Mouse (Mus musculus) macrophage (primary cell): ENCODE data around the gene Fgf13. TPM values are rescaled to one million over a fixed set of nuclear protein-coding genes. Genes with fewer than 3 reads are reported as not detected.

ENCODE experiments used
- H3K27ac ChIP-seq: fragments of 350-480 bp; formaldehyde crosslinking; 2 replicates; pipeline ENCODE4 v1.9.0; 2021
- H3K36me3 ChIP-seq: fragments of 350-480 bp; formaldehyde crosslinking; 2 replicates; pipeline ENCODE4 v1.9.0; 2021; ENCODE audit errors: inconsistent target
- H3K4me3 ChIP-seq: fragments of 350-480 bp; formaldehyde crosslinking; 2 replicates; pipeline ENCODE4 v1.9.0; 2021; ENCODE audit errors: inconsistent target
- H3K79me2 ChIP-seq: fragments of 350-480 bp; formaldehyde crosslinking; 2 replicates; pipeline ENCODE4 v1.9.0; 2021; ENCODE audit errors: inconsistent target
- WGBS: methylation state at CpG from one replicate; pipeline ENCODE4 v1.1.7; 2026; ENCODE audit warnings: inconsistent platforms; ENCODE audit not compliant: missing documents; 5-methylcytosine and 5-hydroxymethylcytosine counted together
- polyA plus RNA-seq: library from polyadenylated mRNA; stranded (reverse); fragments of 250-400 nt; gene quantifications from 3 replicates; pipeline ENCODE4 v1.2.4, GENCODE M21; 2018; ENCODE audit warnings: inconsistent platforms

The Fgf13 gene
- polyA plus RNA-seq, 1 experiment from 2014 or later: 0.17 TPM

GRCm38 (mm10) chrX:59251576-59251975 lies 316.3 kb downstream of the Fgf13 start:
- Histone ChIP-seq H3K36me3 (no peaks in the 10 kb centered on the region), H3K79me2 (no peaks in the 10 kb centered on the region), H3K4me3 (no peak overlapping the region), H3K27ac (no peak overlapping the region)

DNA sequence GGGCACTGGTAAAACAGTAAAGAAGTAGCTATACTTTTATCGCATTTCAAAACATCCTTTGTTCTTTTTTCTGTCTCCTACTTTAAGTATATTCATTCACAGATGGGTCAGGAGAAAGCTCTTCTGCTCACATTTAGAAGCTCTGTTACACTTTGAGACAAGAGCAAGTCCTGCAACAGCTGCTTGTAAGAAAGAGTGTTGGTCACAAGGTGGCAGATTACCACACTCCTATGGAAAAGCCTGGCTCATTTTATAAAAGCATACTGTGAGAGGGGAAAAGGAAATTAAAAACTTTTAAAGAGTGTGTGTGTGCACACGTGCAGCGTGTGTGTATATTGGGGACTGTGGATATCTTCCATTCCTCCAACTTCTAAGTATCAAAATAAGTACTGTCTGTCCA lies 324.1 kb downstream of the Fgf13 start:
- Histone ChIP-seq H3K79me2 (no peaks in the 10 kb centered on the region), H3K27ac (no peak overlapping the region)

DNA sequence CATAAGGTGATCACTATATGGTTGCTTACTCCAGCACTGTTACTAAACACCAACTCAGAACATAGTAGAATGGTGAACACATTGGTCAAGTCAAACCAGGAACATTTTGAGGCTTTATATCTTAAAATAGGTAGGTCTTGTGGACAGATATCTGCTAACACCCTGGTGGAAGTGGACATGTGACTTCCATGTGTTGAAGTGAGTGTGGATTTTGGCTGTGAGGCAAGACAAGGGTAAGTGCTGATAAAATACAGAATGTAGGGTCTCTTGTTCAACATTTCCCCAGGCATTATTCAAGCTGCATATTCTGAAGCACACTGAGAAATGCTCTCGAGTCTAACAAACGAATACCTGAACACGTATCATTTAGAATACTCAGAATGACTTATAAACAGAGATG lies 324.7 kb downstream of the Fgf13 start:
- Histone ChIP-seq H3K4me3 (no peak overlapping the region), H3K27ac (no peak overlapping the region), H3K79me2 (no peaks in the 10 kb centered on the region), H3K36me3 (no peaks in the 10 kb centered on the region)
- WGBS: 97% methylated on average over 3 of the region's 3 CpGs

More for the DNA sequence above, 324.1 kb downstream of the Fgf13 start:
- 82% methylated on average over 1 of the region's 3 CpGs for WGBS
- no peaks in the 10 kb centered on the region for H3K36me3 ChIP-seq
- H3K4me3 ChIP-seq: no peak overlapping the region

DNA sequence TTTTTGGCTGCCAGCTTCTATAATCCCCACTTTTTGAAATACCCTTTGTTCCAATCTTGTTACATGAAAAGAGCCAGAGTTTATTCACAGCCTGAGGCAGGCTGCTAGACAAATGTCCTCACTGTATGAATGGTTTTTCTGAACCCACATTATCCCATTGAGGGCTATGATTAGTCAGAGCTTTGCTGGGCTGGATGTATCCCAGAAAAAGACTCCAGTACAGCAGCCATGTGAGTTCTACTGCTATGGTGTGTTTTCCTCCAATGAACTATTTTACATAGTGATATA lies 326.5 kb downstream of the Fgf13 start:
- no peaks in the 10 kb centered on the region for H3K36me3 ChIP-seq
- H3K27ac ChIP-seq: no peak overlapping the region
- H3K4me3 ChIP-seq: no peak overlapping the region

GRCm38 (mm10) chrX:59240683-59241459 lies 327.0 kb downstream of the Fgf13 start:
- no peaks in the 10 kb centered on the region for H3K79me2 ChIP-seq
- H3K4me3 ChIP-seq: no peak overlapping the region
- WGBS: 59% methylated on average over 2 of the region's 2 CpGs
- no peak overlapping the region for H3K27ac ChIP-seq
- H3K36me3 ChIP-seq: no peaks in the 10 kb centered on the region

More for the DNA sequence above, 326.5 kb downstream of the Fgf13 start:
- H3K79me2 ChIP-seq: no peaks in the 10 kb centered on the region

GRCm38 (mm10) chrX:59220675-59221074 lies 347.2 kb downstream of the Fgf13 start:
- 73% methylated on average over 3 of the region's 3 CpGs for WGBS
- Histone ChIP-seq H3K36me3 (no peaks in the 10 kb centered on the region), H3K27ac (no peak overlapping the region), H3K79me2 (no peaks in the 10 kb centered on the region), H3K4me3 (no peak overlapping the region)

GRCm38 (mm10) chrX:59201146-59201545 lies 366.7 kb downstream of the Fgf13 start:
- no peaks in the 10 kb centered on the region for H3K36me3 ChIP-seq
- H3K27ac ChIP-seq: no peak overlapping the region
- no peaks in the 10 kb centered on the region for H3K79me2 ChIP-seq
- no peak overlapping the region for H3K4me3 ChIP-seq

DNA sequence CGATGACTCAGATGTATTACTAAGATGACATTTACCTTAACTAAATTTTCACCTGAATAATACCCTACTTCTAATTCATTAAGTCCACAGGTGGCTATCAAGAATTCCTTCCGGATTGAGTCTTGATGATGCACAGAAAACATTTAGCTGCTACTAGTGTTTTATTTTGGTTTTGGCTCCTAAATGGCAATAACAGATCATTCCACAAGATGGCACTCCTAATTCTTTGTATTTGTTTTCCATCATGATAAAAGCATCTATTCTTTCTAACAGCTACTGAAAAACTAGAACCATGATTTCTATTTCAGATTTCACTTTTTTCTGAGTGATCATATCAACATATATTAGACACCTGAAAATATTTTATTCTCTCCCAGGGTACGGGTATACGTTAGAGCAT lies 373.7 kb downstream of the Fgf13 start:
- H3K27ac ChIP-seq: no peak overlapping the region
- no peaks in the 10 kb centered on the region for H3K36me3 ChIP-seq
- 70% methylated on average over 3 of the region's 4 CpGs for WGBS
- H3K4me3 ChIP-seq: no peak overlapping the region
- no peaks in the 10 kb centered on the region for H3K79me2 ChIP-seq

DNA sequence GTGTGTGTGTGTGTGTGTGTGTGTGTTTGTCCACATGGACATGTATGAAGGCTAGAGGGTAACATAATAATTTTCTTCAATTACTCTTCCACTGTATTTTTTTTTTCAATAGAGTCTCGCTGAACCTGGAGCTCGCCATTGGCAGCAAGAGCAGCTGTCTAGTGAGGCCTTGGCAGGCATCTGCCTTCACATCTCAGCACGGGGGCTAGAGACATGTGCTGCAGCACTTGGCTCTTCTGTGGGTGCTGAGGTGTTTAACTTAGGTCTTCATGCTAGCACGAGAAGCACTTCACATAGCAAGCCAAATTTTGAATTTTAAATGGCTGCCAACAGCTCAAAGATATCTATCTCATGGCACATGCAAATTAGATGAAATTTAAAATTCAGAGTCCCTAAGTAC lies 380.9 kb downstream of the Fgf13 start:
- H3K27ac ChIP-seq: no peak overlapping the region
- no peak overlapping the region for H3K4me3 ChIP-seq
- WGBS: 91% methylated on average over 4 of the region's 4 CpGs

GRCm38 (mm10) chrX:59182323-59182722 lies 385.5 kb downstream of the Fgf13 start:
- Histone ChIP-seq H3K36me3 (no peaks in the 10 kb centered on the region), H3K4me3 (no peak overlapping the region), H3K27ac (no peak overlapping the region), H3K79me2 (no peaks in the 10 kb centered on the region)
- 81% methylated on average over 4 of the region's 4 CpGs for WGBS

More for the DNA sequence above, 380.9 kb downstream of the Fgf13 start:
- Histone ChIP-seq H3K36me3 (no peaks in the 10 kb centered on the region), H3K79me2 (no peaks in the 10 kb centered on the region)

GRCm38 (mm10) chrX:59179627-59180026 lies 388.2 kb downstream of the Fgf13 start:
- Histone ChIP-seq H3K4me3 (no peak overlapping the region), H3K27ac (no peak overlapping the region), H3K79me2 (no peaks in the 10 kb centered on the region), H3K36me3 (no peaks in the 10 kb centered on the region)
- 84% methylated on average over 4 of the region's 4 CpGs for WGBS

- Histone ChIP-seq H3K4me3 (no peak overlapping the region), H3K79me2 (no peaks in the 10 kb centered on the region), H3K27ac (no peak overlapping the region), H3K36me3 (no peaks in the 10 kb centered on the region)
- WGBS: 34% methylated on average over 3 of the region's 3 CpGs
These were observed 388.7 kb downstream of the Fgf13 start for GRCm38 (mm10) chrX:59179081-59179596.

GRCm38 (mm10) chrX:59177653-59178052 lies 390.2 kb downstream of the Fgf13 start:
- WGBS: 70% methylated on average over 3 of the region's 3 CpGs
- Histone ChIP-seq H3K79me2 (no peaks in the 10 kb centered on the region), H3K36me3 (no peaks in the 10 kb centered on the region), H3K4me3 (no peak overlapping the region), H3K27ac (no peak overlapping the region)

DNA sequence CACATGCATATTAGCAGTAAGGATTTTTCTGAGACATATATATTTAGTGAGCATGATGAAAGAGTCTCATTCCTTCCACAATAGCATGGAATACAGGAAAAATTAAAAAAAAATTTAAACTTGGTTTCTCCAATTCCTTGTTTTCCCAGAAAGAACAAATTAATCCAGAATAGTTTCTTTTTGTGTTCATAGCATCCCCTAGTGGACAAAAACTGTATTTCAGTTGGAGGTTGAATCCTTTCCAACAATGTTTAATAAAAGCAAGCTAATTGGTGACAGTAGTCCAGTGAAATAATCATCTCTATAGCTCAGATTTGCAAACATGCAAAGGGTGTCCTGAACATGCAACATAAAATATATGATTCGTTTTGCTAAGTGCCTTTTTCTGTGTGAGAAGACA lies 395.7 kb downstream of the Fgf13 start:
- no peaks in the 10 kb centered on the region for H3K79me2 ChIP-seq
- WGBS: no CpG with 5 or more reads among the region's 1 CpGs
- no peaks in the 10 kb centered on the region for H3K36me3 ChIP-seq
- H3K27ac ChIP-seq: no peak overlapping the region
- no peak overlapping the region for H3K4me3 ChIP-seq

GRCm38 (mm10) chrX:59166763-59167162 lies 401.1 kb downstream of the Fgf13 start:
- H3K79me2 ChIP-seq: no peaks in the 10 kb centered on the region
- WGBS: 91% methylated on average over 2 of the region's 2 CpGs

GRCm38 (mm10) chrX:59141947-59142346 lies 425.9 kb downstream of the Fgf13 start:
- no peaks in the 10 kb centered on the region for H3K36me3 ChIP-seq
- no peak overlapping the region for H3K27ac ChIP-seq
- H3K79me2 ChIP-seq: no peaks in the 10 kb centered on the region
- H3K4me3 ChIP-seq: no peak overlapping the region
- 46% methylated on average over 2 of the region's 2 CpGs for WGBS

More at GRCm38 (mm10) chrX:59166763-59167162, 401.1 kb downstream of the Fgf13 start:
- Histone ChIP-seq H3K36me3 (no peaks in the 10 kb centered on the region), H3K4me3 (no peak overlapping the region), H3K27ac (no peak overlapping the region)
